Mouse (Mus musculus) granulocyte monocyte progenitor cell, adult 5-6 weeks (primary cell): ENCODE data around the gene Paqr5. TPM values are rescaled to one million over a fixed set of nuclear protein-coding genes. Genes with fewer than 3 reads are reported as not detected.

Experiments
- ATAC-seq: replicated peaks from 2 replicates; pipeline ENCODE4 v1.8.0; 2016; ENCODE audit warnings: mild to moderate bottlenecking, moderate TSS enrichment, inconsistent platforms; ENCODE audit not compliant: poor library complexity, severe bottlenecking
- total RNA-seq, 2 experiments: library from RNA; stranded (forward) in 1 of 2; stranded (reverse) in 1 of 2; fragments of 200-712, 200-1000 nt in 1 of 2; fragments of >200 nt in 1 of 2; fragmentation: Nextera tagmentation in 1 of 2; gene quantifications; 2 replicates each; pipeline ENCODE4 v1.2.3; 2014 to 2017

Gene Paqr5
- total RNA-seq (2014; fragmentation: Nextera tagmentation) (0.60 TPM in 1 of 2 replicates, not detected in the other), total RNA-seq (2017) (0.21 and 0.34 TPM in 2 replicates)

GRCm38 (mm10) chr9:62026600-62026999 is at the start of gene Paqr5:
Gene Paqr5 (minus strand): TSS chr9:62026856.
- peak; percentile 75 for ATAC-seq

GRCm38 (mm10) chr9:62062234-62062633 is 35.6 kb upstream of the Paqr5 start:
- no peak for ATAC-seq

GRCm38 (mm10) chr9:62060431-62060830 is 33.8 kb upstream of the Paqr5 start:
- ATAC-seq = no peak

GRCm38 (mm10) chr9:62059941-62060340 is 33.3 kb upstream of the Paqr5 start:
- no peak for ATAC-seq

GRCm38 (mm10) chr9:62057881-62058506 is 31.3 kb upstream of the Paqr5 start:
- peak; percentile 83 for ATAC-seq

- ATAC-seq = no peak
Observed at GRCm38 (mm10) chr9:62056206-62056605, 29.6 kb upstream of the Paqr5 start.

GRCm38 (mm10) chr9:62050801-62051200 is 24.1 kb upstream of the Paqr5 start:
- peak; percentile 62 for ATAC-seq

- no peak for ATAC-seq
Observed at GRCm38 (mm10) chr9:62049166-62049565, 22.5 kb upstream of the Paqr5 start.

GRCm38 (mm10) chr9:62042167-62042566 is 15.5 kb upstream of the Paqr5 start:
- ATAC-seq = no peak

GRCm38 (mm10) chr9:62040008-62040608 is 13.5 kb upstream of the Paqr5 start:
- peak; percentile 96 for ATAC-seq

GRCm38 (mm10) chr9:62035806-62036205 is 9.2 kb upstream of the Paqr5 start:
- no peak for ATAC-seq

GRCm38 (mm10) chr9:62032206-62032605 is 5.5 kb upstream of the Paqr5 start:
- no peak for ATAC-seq

GRCm38 (mm10) chr9:62028072-62028471 is 1.4 kb upstream of the Paqr5 start:
- ATAC-seq = no peak

- ATAC-seq = no peak
Observed at GRCm38 (mm10) chr9:62025056-62025455, 1.6 kb downstream of the Paqr5 start.

GRCm38 (mm10) chr9:62023879-62024278 is 2.8 kb downstream of the Paqr5 start:
- ATAC-seq = no peak

- no peak for ATAC-seq
Observed at GRCm38 (mm10) chr9:62022961-62023680, 3.5 kb downstream of the Paqr5 start.

GRCm38 (mm10) chr9:62021583-62022120 is 5.0 kb downstream of the Paqr5 start:
- peak; percentile 40 for ATAC-seq

- peak; percentile 83 for ATAC-seq
Observed at GRCm38 (mm10) chr9:62020259-62020658, 6.4 kb downstream of the Paqr5 start.

GRCm38 (mm10) chr9:62018229-62019093 is 8.2 kb downstream of the Paqr5 start:
- no peak for ATAC-seq

GRCm38 (mm10) chr9:62017329-62017728 is 9.3 kb downstream of the Paqr5 start:
- no peak for ATAC-seq
